Mouse (Mus musculus) regulatory T cell (primary cell): Measurements from ENCODE around the gene Gm40193.
"Not testable (repeated sequence)": the region's sequence is repeated elsewhere in the genome, so short reads cannot be mapped to it uniquely, and the experiment has no call there.

ENCODE experiments used
- in situ Hi-C: fragments of 300-600 bp; cut with MboI, MseI; formaldehyde crosslinking; loops from one replicate; pipeline ENCODE4 v1.15.1; 2025; ENCODE audit warnings: high pct_unique_total_duplicates

Gene Gm40193

GRCm38 (mm10) chr11:70540928-70541327, 8.2 kb upstream of the Gm40193 start:
- in situ Hi-C loops, result no loop called here

- in situ Hi-C loops, result no loop called here
Measured at GRCm38 (mm10) chr11:70539877-70540587, 7.3 kb upstream of the Gm40193 start, which contains the start of gene Pld2. Gene Pld2, plus strand, starts transcription at chr11:70540064.

- in situ Hi-C loops, result no loop called here
Measured at GRCm38 (mm10) chr11:70539423-70539822, 6.7 kb upstream of the Gm40193 start.

GRCm38 (mm10) chr11:70531065-70531464, 1.7 kb downstream of the Gm40193 start:
- in situ Hi-C loops, result not testable (repeated sequence)

GRCm38 (mm10) chr11:70528610-70529009, 4.1 kb downstream of the Gm40193 start:
- in situ Hi-C loops, result loop anchor here (10.0 kb wide), 1 partner anchor 86 kb away; the partner anchor contains the start of genes 4930544D05Rik and Chrne

- in situ Hi-C loops, result loop anchor here (10.0 kb wide), 1 partner anchor 89 kb away; the partner anchor contains the start of genes 4930544D05Rik and Chrne
Measured at GRCm38 (mm10) chr11:70526211-70526610, 6.5 kb downstream of the Gm40193 start.

- in situ Hi-C loops, result loop anchor here (10.0 kb wide), 1 partner anchor 89 kb away; the partner anchor contains the start of genes 4930544D05Rik and Chrne
Measured at GRCm38 (mm10) chr11:70525726-70526125, 7.0 kb downstream of the Gm40193 start.

- in situ Hi-C loops, result loop anchor here (10.0 kb wide), 1 partner anchor 90 kb away; the partner anchor contains the start of genes 4930544D05Rik and Chrne
Measured at GRCm38 (mm10) chr11:70525184-70525678, 7.5 kb downstream of the Gm40193 start, which contains the start of gene Psmb6. Gene Psmb6, plus strand, starts transcription at chr11:70525367.

- in situ Hi-C loops, result loop anchor here (10.0 kb wide), 1 partner anchor 90 kb away; the partner anchor contains the start of genes 4930544D05Rik and Chrne
Measured at GRCm38 (mm10) chr11:70524782-70525181, 8.0 kb downstream of the Gm40193 start.

GRCm38 (mm10) chr11:70523306-70523989, 9.3 kb downstream of the Gm40193 start:
- in situ Hi-C loops, result loop anchor here (10.0 kb wide), 1 partner anchor 91 kb away; the partner anchor contains the start of genes 4930544D05Rik and Chrne

GRCm38 (mm10) chr11:70520178-70520769, 12.5 kb downstream of the Gm40193 start:
- in situ Hi-C loops, result loop anchor here (10.0 kb wide), 1 partner anchor 95 kb away; the partner anchor contains the start of genes 4930544D05Rik and Chrne

GRCm38 (mm10) chr11:70518923-70519322, 13.8 kb downstream of the Gm40193 start, which contains the start of gene Gltpd2:
Gene Gltpd2, plus strand, starts transcription at chr11:70519196.
- in situ Hi-C loops, result loop anchor here (5.0 kb wide), 1 partner anchor 238 kb away; no protein-coding TSS in a partner anchor

- in situ Hi-C loops, result loop anchor here (5.0 kb wide), 1 partner anchor 239 kb away; no protein-coding TSS in a partner anchor
Measured at GRCm38 (mm10) chr11:70518436-70518835, 14.3 kb downstream of the Gm40193 start.

- in situ Hi-C loops, result loop anchor here (5.0 kb wide), 1 partner anchor 241 kb away; no protein-coding TSS in a partner anchor
Measured at GRCm38 (mm10) chr11:70516352-70516751, 16.4 kb downstream of the Gm40193 start.

- in situ Hi-C loops, result no loop called here
Measured at GRCm38 (mm10) chr11:70514288-70514687, 18.5 kb downstream of the Gm40193 start, which contains the start of gene Vmo1. Gene Vmo1, minus strand, starts transcription at chr11:70514616.

GRCm38 (mm10) chr11:70513520-70513919, 19.2 kb downstream of the Gm40193 start:
- in situ Hi-C loops, result no loop called here

- in situ Hi-C loops, result no loop called here
Measured at GRCm38 (mm10) chr11:70512709-70513342, 19.9 kb downstream of the Gm40193 start.

GRCm38 (mm10) chr11:70511825-70512224, 20.9 kb downstream of the Gm40193 start:
- in situ Hi-C loops, result no loop called here

- in situ Hi-C loops, result no loop called here
Measured at GRCm38 (mm10) chr11:70511242-70511641, 21.5 kb downstream of the Gm40193 start.

- in situ Hi-C loops, result loop anchor here (5.0 kb wide), 1 partner anchor 78 kb away; the partner anchor contains the start of gene Arrb2
Measured at GRCm38 (mm10) chr11:70509753-70510564, 22.8 kb downstream of the Gm40193 start.
